Mouse (Mus musculus) liver, adult 2 months (tissue): ENCODE measurements around the gene Zfp526.

Source experiments
- CTCF ChIP-seq: fragments of 200-500 bp; IDR thresholded peaks from 2 replicates; pipeline ENCODE4 v1.5.1; 2011; ENCODE audit warnings: low read depth, low read length, control low read depth
- POLR2A ChIP-seq: fragments of 200-500 bp; IDR thresholded peaks from 2 replicates; pipeline ENCODE4 v1.6.1; 2011; ENCODE audit warnings: low read length, control low read depth; ENCODE audit not compliant: insufficient read depth; ENCODE audit errors: extremely low read depth

GRCm38 (mm10) chr7:25247498-25247897 is 26.3 kb downstream of the Zfp526 start:
- TF ChIP-seq CTCF (no peak), POLR2A (no peak)
